Mouse (Mus musculus): ENCODE results near the gene Nphp1.

Gene Nphp1

DNA sequence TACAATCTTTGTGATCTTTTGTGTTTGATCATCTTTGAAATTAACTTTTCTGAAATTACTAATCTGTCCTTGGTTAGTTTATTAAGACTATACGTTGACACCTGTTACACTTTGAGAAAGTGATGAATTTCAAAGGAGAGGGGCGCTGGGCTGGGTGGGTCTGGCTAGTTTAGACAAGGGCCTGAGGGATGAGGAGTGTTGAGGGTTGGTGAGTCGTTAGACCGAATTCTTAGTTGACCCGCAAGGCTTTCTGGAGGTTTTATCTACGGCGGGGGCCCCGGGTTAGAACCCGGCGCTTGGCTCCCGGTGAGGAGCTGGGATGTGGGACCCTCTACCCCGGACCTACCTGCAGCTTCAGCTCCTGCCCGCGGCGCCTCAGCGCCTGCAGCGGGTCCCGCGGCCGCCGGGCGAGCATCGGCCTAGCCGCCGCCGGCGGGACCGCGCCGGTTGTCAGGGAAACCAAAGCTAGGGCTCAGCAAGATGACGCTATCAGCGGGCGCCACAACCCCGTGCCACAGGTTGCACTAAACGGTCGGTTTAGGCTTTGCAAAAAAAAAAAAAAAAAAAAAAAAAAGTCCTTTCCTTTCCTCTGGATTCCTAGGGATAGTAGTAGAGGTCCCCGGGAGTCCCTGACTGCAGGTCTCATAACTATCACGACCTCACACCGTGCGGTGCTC lies at the start of gene Nphp1:
Gene Nphp1 (minus strand): TSS at position 458 of the 677 bp plus-strand sequence.
- DNase-seq (ENCODE audit: low spot score in 2 of 2), result peak; percentile 88 to 90

GRCm38 (mm10) chr2:127832833-127833190 lies 44.1 kb upstream of the Nphp1 start:
- peak in 1 of 2 experiments; percentile 2 for DNase-seq (ENCODE audit: low spot score in 2 of 2)

DNA sequence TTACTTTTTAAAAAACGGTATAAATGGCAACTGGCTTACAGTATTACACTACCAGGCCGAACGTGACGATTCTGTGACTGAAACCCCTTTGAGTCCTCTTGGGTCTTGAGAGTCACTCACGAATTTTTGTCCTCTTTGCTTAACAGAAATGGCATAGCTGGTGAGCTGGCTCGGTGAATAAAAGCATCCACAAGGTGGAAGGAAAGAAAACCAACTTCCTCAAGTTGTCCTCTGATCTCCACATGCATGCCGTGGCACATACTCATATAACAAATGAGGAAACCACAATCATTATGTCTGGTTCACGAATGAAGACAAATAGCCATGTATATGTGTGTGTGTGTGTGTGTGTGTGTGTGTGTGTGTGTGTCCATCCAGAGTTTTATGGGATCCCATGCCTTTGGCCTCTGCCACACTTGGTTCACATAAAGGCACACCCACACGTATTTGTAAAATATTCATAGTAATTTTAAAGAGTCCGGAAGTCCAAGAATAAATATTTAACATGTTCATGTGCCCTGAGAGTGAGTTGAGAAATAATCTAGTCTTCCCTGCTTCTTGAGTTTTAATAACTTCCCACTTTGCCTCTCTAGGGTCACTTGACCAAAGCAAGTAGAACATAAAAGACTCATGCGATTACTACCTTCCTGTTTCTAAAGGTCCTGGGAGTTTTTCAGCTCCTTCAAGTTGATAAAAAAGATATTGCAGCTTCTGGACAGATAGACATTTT lies 43.6 kb upstream of the Nphp1 start:
- DNase-seq (ENCODE audit: low spot score in 2 of 2), result no peak

DNA sequence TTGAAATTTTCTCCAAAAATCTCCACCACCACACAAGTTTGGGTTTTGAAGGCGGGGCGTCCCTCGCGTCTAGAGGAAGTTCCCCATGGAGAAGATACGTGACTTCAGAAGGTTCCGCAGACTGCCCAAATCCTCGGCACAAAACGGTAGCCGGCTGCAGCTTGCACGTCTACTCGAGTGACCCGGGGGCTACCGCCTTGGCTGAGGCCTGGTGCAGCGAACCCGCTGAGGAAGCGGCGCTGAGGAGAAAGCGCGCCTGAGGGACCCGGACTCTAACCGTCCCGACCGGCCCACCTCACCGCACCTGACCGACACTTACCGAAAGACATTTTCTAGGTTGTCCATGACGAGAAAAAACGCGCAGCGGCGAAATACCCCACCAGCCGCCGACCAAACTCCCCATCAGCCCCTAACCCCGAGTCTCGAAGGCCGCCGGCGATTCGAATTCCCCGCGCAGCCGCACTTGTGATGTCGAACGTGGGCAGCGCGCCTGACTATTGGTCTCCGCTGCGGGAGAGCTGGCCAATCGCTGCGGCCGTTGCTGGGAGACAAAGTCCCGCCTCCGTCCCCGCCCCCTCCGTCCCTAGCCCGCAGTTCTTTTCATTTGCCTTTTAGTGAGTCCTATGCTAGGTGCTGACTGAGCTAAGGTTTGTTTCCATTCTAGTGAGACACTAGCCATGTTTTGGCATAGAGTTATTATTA lies 42.9 kb upstream of the Nphp1 start, which contains the start of gene Bub1:
Gene Bub1 (minus strand): TSS at position 465 of the 702 bp plus-strand sequence.
- peak; percentile 90 to 93 for DNase-seq (ENCODE audit: low spot score in 2 of 2)

- DNase-seq (ENCODE audit: low spot score in 2 of 2), result peak; percentile 95
Observed at GRCm38 (mm10) chr2:127791919-127792603, 3.4 kb upstream of the Nphp1 start, which contains the start of gene Mtln. Gene Mtln, minus strand, starts transcription at chr2:127792488.

- DNase-seq (ENCODE audit: low spot score in 2 of 2), result no peak
Observed at GRCm38 (mm10) chr2:127789651-127790270, 1.1 kb upstream of the Nphp1 start.

DNA sequence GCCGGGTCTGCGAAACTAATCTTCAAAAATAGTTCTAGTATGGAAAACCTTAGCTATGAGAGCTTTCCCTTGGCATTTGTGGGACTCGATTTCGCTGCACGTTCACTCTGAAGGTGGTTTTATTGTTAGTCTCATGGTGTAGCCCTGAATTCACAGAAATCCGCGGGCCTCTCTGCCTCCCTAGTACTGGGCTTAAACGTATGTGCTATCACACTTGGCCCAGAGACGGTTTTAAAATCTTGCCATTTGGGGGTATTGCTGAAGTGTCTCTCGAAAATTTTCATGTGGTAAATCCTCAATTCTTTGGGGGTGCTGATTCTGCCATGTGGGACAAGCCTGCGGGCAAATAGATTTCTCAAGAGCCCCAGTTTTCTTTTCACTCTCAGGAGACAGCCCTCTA lies 441 bp upstream of the Nphp1 start:
- no peak for DNase-seq (ENCODE audit: low spot score in 2 of 2)

GRCm38 (mm10) chr2:127787226-127787625 lies 1.5 kb downstream of the Nphp1 start:
- DNase-seq (ENCODE audit: low spot score in 2 of 2), result no peak

DNA sequence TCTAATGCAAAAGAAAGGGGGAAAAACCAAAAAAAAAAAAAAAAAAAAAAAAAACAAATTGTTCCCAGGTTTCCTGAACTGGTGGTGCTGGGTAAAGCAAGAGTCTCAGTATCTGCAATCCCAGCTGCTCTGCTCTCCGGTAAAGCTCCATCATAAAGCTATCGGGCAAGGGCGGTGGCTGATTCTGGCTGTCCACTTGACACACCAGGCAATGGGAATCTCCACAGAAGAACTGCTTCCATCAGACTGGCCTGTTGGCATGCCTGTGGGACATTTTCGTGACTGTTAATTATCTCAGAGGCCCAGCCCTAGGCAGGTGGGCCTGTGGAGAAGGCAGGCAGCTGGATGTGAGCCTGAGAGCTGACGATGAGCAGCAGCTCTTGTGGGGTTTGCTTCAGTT lies 10.2 kb downstream of the Nphp1 start:
- DNase-seq (ENCODE audit: low spot score in 2 of 2), result no peak

GRCm38 (mm10) chr2:127775013-127775412 lies 13.7 kb downstream of the Nphp1 start:
- no peak for DNase-seq (ENCODE audit: low spot score in 2 of 2)

DNA sequence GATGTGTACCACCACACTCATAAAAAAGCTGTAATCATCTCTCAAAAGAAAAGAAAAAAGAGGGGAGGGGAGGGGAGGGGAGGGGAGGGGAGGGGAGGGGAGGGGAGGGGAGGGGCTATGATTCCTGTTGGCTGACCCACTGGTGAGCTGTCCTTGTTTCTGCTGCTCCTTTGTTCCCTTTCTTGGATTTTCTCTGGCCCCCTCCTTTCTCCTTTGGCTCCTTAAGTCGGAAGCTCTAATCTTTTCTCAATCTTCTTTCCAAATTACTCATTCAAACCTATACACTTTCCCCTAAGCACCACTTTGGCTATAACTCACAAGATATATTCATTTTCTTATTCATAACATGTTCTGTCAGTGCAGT lies 14.1 kb downstream of the Nphp1 start:
- no peak for DNase-seq (ENCODE audit: low spot score in 2 of 2)

DNA sequence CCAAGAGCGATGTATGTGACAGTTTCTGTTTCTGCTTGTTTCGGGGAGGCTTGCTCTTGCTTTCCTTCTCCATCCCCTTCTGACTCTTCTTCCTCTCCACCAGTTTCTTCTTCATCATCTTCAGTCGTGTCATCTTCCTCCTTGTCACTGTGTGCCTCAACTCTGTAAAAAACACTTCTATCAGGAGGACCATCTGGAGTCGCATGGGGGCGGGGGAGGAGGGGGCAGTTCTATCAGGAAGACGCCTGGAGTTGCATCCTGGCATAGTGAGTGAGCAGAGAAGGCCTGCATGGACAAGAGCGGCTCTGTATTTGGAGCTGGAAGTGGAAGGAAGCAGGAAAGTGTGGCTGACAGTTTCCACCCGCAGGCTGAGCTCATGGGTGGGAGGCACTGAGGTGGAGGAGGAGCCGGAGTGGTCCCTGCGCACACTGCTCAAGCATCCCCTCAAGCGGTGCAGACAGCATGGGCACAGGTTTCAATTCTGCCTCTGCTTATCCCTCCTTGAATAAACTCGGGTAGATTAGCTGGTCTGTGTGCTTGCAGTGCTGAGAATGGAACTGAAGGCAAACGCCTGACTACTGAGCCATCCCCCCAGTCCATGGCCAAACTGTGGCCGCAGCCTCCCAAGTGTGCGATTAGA lies 14.6 kb downstream of the Nphp1 start:
- DNase-seq (ENCODE audit: low spot score in 2 of 2), result peak in 1 of 2 experiments; percentile 12

- DNase-seq (ENCODE audit: low spot score in 2 of 2), result no peak
Observed at GRCm38 (mm10) chr2:127761587-127761986, 27.1 kb downstream of the Nphp1 start.

DNA sequence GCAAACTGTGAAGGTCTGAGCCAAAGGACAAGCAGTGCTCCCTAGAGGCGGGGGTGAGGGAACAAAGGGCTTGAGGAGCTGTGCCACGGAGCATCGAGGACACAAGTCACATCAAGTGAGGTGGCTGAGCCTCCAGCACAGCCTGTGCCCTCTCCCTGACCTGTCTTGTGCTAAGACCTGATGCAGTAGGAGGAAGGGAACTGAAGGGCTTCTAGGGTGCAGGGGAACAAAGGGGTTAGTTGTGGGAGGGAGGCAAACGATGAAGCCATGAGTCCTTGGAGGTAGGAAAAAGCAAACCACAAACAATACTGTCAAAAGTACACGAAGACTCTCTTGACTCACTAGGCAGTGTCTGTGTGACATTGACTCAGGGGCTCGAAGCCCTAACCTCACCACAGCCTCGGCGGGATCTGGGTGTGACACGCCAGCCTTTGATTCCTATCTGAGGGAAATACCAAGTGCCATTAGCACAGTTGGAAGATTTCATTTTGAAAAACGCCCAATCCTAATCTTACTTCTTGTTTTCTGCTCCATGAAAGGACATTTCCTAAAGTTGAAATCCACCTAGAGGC lies 28.2 kb downstream of the Nphp1 start:
- no peak for DNase-seq (ENCODE audit: low spot score in 2 of 2)

DNA sequence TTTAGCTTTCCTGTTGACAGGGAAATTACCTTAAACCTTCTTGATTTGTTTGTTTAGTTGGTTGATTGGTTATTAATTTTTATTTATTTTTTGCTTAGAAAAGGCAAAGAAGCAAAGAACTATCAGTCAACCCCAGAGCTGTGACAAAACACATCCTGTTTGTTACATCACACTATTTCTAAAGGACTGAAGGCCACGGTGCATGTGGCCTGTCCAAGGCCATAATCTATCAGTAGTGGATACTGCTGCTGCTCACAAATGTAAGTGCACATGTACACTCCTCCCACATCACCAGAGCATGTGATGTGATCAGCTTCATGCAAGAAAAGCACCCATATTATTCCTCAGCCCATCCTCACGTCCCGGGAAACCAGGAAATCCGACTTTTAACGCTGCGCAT lies 28.7 kb downstream of the Nphp1 start:
- no peak for DNase-seq (ENCODE audit: low spot score in 2 of 2)

GRCm38 (mm10) chr2:127759157-127759880 lies 29.4 kb downstream of the Nphp1 start:
- no peak for DNase-seq (ENCODE audit: low spot score in 2 of 2)

DNA sequence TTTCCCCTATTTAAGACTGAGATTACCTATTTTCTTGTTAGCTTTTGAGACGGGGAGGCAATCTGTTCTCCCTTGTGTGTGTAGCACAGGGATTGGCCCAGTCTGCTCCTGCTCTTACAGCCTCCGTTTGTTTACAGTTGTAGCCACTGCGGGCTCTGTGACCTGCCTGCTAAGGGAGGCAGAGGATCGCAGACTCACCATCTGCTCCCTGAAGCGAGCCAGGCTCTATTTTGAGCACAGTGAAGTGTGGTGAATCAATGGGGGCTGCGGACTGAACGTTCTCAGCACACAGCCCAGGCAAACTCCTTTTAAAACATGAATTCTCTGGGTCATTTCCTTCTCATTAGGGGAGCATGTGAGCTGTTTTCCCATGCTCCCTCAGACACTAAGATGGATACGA lies 31.5 kb downstream of the Nphp1 start:
- peak; percentile 31 to 47 for DNase-seq (ENCODE audit: low spot score in 2 of 2)

- DNase-seq (ENCODE audit: low spot score in 2 of 2), result no peak
Observed at GRCm38 (mm10) chr2:127754113-127754512, 34.6 kb downstream of the Nphp1 start.

GRCm38 (mm10) chr2:127751849-127752610 lies 36.7 kb downstream of the Nphp1 start:
- DNase-seq (ENCODE audit: low spot score in 2 of 2), result no peak
